Mouse (Mus musculus): ENCODE results near the gene Agtr1a. TPM values are rescaled to one million over a fixed set of nuclear protein-coding genes. Genes with fewer than 3 reads are reported as not detected.

Gene Agtr1a
- polyA plus RNA-seq, 1 experiment from 2014 or later, result 1.3 TPM

DNA sequence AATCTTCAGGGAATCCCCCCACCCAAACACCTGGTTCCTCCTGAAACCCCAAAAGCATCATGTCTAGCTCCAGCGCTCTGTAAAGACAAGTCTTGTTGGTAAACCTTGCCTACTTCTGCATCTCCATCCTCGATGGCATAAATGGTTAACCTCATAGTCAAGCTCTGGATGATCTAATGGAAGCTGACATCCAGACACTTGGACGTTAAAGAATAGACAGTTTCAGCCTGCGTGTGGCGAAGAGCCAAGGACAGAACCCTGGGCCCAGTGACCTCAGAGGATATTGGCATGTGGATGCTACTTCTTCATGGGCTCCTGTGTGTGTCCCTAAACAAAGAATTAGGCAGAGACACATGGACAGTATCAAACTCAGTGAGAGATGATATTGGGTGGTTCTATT is 42.6 kb downstream of the Agtr1a start:
- Histone ChIP-seq H3K4me3 (ENCODE audit: low read length) (no peak overlapping the region), H3K36me3 (ENCODE audit: control insufficient read depth, insufficient read depth, low read length) (no peaks in the 10 kb centered on the region), H3K9ac (ENCODE audit: low read depth, low read length) (no peak overlapping the region), H3K9me3 (ENCODE audit: control insufficient read depth, low read length) (0 out of 2 replicates have a peak, but pooled peaks cover 3% of the 10 kb centered on the region), H3K27ac (ENCODE audit: low read depth, low read length) (no peak overlapping the region), H3K4me1 (ENCODE audit: control insufficient read depth, insufficient read depth, low read depth, low read length) (no peaks in the 10 kb centered on the region), H3K4me2 (ENCODE audit: low read length) (no peak overlapping the region), H3K27me3 (replicated peaks; ENCODE audit: control insufficient read depth, insufficient read depth, low read length) (no peaks in the 10 kb centered on the region)
- ATAC-seq, result no peak
- 89% methylated on average over 5 of the region's 5 CpGs for WGBS

DNA sequence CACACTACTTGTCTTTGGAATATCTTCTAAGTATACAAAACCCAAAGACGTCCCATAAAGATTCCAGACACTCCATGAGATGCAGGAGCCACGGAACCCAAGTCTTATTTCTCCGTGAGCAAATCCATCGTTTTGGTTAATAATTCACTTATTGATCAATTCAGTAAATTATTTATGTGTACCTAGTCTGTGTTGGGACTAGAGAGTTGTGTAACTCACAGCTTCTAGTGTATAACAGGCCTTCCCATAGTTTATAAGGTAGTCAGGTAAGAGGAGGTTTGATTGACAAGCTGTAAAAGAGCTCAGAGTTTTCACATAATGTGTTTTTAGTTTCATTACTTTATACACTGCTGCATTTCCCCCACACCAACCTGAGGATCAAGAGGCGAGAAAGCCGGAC is 48.9 kb downstream of the Agtr1a start:
- Histone ChIP-seq H3K4me2 (ENCODE audit: low read length) (no peak overlapping the region), H3K36me3 (ENCODE audit: control insufficient read depth, insufficient read depth, low read length) (no peaks in the 10 kb centered on the region), H3K4me3 (ENCODE audit: low read length) (no peak overlapping the region), H3K27me3 (replicated peaks; ENCODE audit: control insufficient read depth, insufficient read depth, low read length) (no peaks in the 10 kb centered on the region), H3K27ac (ENCODE audit: low read depth, low read length) (no peak overlapping the region), H3K9me3 (ENCODE audit: control insufficient read depth, low read length) (0 out of 2 replicates have a peak, but pooled peaks cover 3% of the 10 kb centered on the region), H3K9ac (ENCODE audit: low read depth, low read length) (no peak overlapping the region), H3K4me1 (ENCODE audit: control insufficient read depth, insufficient read depth, low read depth, low read length) (no peaks in the 10 kb centered on the region)
- 93% methylated on average over 6 of the region's 6 CpGs for WGBS
- no peak for ATAC-seq

DNA sequence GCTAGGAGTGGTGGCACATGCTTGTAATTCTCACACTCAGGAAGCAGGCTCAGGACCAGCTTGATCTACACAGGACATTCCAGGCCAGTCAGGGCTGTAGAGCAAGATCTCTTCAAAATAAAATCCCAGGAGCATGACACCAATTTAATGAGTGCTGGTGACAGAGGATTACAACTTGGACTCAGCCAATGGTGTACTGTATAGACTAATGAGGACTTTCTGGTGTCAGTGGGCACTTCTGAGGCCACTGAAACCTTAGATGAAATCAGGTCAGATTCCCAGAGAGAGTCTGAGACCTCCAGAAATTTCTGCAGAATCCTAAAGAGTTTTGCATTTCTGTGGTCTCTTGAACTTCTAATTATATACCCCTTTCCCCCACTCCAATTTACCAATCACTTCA is 57.9 kb downstream of the Agtr1a start:
- H3K36me3 ChIP-seq (ENCODE audit: control insufficient read depth, insufficient read depth, low read length), result no peaks in the 10 kb centered on the region
- no peak overlapping the region for H3K27ac ChIP-seq (ENCODE audit: low read depth, low read length)
- no peak overlapping the region for H3K4me3 ChIP-seq (ENCODE audit: low read length)
- no peaks in the 10 kb centered on the region for H3K27me3 ChIP-seq (replicated peaks; ENCODE audit: control insufficient read depth, insufficient read depth, low read length)
- no peaks in the 10 kb centered on the region for H3K4me1 ChIP-seq (ENCODE audit: control insufficient read depth, insufficient read depth, low read depth, low read length)
- H3K4me2 ChIP-seq (ENCODE audit: low read length), result no peak overlapping the region
- no peak overlapping the region for H3K9ac ChIP-seq (ENCODE audit: low read depth, low read length)
- no peaks in the 10 kb centered on the region for H3K9me3 ChIP-seq (ENCODE audit: control insufficient read depth, low read length)
- no peak for ATAC-seq

DNA sequence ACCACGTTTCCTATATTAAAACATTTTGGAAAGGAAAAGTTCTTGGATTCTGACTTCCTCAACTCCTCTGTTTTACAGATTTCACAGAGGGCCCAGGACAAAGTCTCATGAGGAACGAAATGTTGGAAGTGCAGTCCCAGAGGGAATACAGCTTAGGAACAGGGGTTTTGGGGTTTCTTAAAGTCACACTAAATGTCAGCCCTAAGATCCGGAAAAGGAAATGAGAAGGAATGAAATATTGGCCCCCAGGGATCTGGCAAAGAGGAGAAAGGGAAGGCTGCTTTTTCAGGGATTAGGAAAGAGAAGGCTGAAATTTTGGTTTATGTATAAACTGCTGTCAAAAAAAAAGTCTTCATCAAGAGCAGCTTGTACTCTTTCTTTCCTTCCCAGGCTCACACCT is 60.2 kb downstream of the Agtr1a start:
- no peak overlapping the region for H3K27ac ChIP-seq (ENCODE audit: low read depth, low read length)
- H3K36me3 ChIP-seq (ENCODE audit: control insufficient read depth, insufficient read depth, low read length), result no peaks in the 10 kb centered on the region
- no peak overlapping the region for H3K4me2 ChIP-seq (ENCODE audit: low read length)
- H3K4me1 ChIP-seq (ENCODE audit: control insufficient read depth, insufficient read depth, low read depth, low read length), result no peaks in the 10 kb centered on the region
- 83% methylated on average over 3 of the region's 3 CpGs for WGBS
- no peak overlapping the region for H3K9ac ChIP-seq (ENCODE audit: low read depth, low read length)
- no peak overlapping the region for H3K4me3 ChIP-seq (ENCODE audit: low read length)
- no peak for ATAC-seq
- no peaks in the 10 kb centered on the region for H3K27me3 ChIP-seq (replicated peaks; ENCODE audit: control insufficient read depth, insufficient read depth, low read length)
- no peaks in the 10 kb centered on the region for H3K9me3 ChIP-seq (ENCODE audit: control insufficient read depth, low read length)

DNA sequence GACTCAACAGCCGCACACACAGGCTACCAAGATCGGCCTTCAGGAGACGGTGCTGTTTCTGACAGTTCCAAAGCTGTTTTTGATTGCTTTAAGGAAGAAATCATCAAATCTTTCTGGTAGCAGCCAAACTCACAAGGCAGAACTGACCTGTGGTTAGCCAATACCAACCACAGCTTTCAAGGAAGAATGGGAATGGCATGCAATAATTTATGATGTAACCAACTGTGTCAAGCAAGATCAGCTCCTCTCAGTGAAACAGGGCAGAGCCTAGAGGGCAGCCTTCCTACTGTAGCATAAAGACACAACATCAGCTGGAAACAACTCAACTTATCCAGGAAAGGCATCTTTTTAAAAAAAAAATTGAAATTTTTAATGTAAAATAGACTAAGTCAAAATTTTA is 62.6 kb downstream of the Agtr1a start:
- Histone ChIP-seq H3K4me3 (ENCODE audit: low read length) (no peak overlapping the region), H3K27ac (ENCODE audit: low read depth, low read length) (no peak overlapping the region), H3K36me3 (ENCODE audit: control insufficient read depth, insufficient read depth, low read length) (no peaks in the 10 kb centered on the region), H3K4me1 (ENCODE audit: control insufficient read depth, insufficient read depth, low read depth, low read length) (no peaks in the 10 kb centered on the region), H3K9me3 (ENCODE audit: control insufficient read depth, low read length) (no peaks in the 10 kb centered on the region), H3K27me3 (replicated peaks; ENCODE audit: control insufficient read depth, insufficient read depth, low read length) (no peaks in the 10 kb centered on the region), H3K9ac (ENCODE audit: low read depth, low read length) (no peak overlapping the region), H3K4me2 (ENCODE audit: low read length) (no peak overlapping the region)
- no peak for ATAC-seq
- 93% methylated on average over 3 of the region's 3 CpGs for WGBS

DNA sequence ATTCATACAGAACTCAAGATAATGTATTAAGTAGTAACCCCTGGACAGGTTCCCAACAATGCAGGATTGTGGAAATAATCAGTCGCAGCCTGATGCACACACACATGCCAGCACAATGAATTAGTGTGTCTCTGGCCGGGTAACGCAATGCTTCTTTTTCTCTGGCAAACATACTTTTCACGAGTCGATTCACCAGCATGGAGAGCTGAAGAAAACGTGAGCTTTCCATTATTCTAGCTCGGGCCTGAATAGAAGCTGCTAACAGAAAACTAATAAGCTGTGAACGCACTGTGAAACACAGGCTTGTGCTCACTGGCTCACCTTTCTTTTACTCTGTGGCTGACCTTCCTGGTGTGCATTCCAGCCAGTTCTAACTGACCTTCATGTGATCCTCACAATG is 64.4 kb downstream of the Agtr1a start:
- no peaks in the 10 kb centered on the region for H3K9me3 ChIP-seq (ENCODE audit: control insufficient read depth, low read length)
- ATAC-seq, result no peak
- no peak overlapping the region for H3K4me3 ChIP-seq (ENCODE audit: low read length)
- H3K27me3 ChIP-seq (replicated peaks; ENCODE audit: control insufficient read depth, insufficient read depth, low read length), result no peaks in the 10 kb centered on the region
- WGBS, result 33% methylated on average over 8 of the region's 8 CpGs
- H3K27ac ChIP-seq (ENCODE audit: low read depth, low read length), result no peak overlapping the region
- H3K4me2 ChIP-seq (ENCODE audit: low read length), result no peak overlapping the region
- H3K9ac ChIP-seq (ENCODE audit: low read depth, low read length), result no peak overlapping the region
- no peaks in the 10 kb centered on the region for H3K4me1 ChIP-seq (ENCODE audit: control insufficient read depth, insufficient read depth, low read depth, low read length)
- no peaks in the 10 kb centered on the region for H3K36me3 ChIP-seq (ENCODE audit: control insufficient read depth, insufficient read depth, low read length)

DNA sequence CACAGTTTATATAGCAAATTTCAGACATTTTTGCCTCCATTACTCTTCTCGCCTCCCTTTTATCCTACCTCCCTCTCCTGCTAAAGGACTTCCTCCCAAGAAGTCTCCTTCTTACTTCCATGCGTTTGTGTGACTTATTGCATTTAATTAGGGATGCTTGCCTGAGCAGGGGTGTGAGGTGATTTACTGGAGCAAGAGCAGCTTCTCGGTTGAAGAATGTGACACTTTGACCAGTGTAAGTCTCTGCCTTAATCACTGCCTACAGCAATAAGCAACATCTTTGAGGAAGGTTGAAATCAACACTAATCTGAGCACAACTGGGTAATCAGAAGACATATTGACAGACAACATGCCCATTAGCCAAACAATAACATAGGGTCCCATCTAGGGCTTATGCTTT is 67.6 kb downstream of the Agtr1a start:
- Histone ChIP-seq H3K36me3 (ENCODE audit: control insufficient read depth, insufficient read depth, low read length) (no peaks in the 10 kb centered on the region), H3K9me3 (ENCODE audit: control insufficient read depth, low read length) (peaks cover 4% of the 10 kb centered on the region; the same call in 1 of the 2 replicates), H3K4me3 (ENCODE audit: low read length) (no peak overlapping the region), H3K27me3 (replicated peaks; ENCODE audit: control insufficient read depth, insufficient read depth, low read length) (no peaks in the 10 kb centered on the region), H3K4me2 (ENCODE audit: low read length) (no peak overlapping the region), H3K9ac (ENCODE audit: low read depth, low read length) (no peak overlapping the region), H3K4me1 (ENCODE audit: control insufficient read depth, insufficient read depth, low read depth, low read length) (no peaks in the 10 kb centered on the region), H3K27ac (ENCODE audit: low read depth, low read length) (no peak overlapping the region)
- ATAC-seq, result no peak
- WGBS, result 71% methylated on average over 3 of the region's 3 CpGs

DNA sequence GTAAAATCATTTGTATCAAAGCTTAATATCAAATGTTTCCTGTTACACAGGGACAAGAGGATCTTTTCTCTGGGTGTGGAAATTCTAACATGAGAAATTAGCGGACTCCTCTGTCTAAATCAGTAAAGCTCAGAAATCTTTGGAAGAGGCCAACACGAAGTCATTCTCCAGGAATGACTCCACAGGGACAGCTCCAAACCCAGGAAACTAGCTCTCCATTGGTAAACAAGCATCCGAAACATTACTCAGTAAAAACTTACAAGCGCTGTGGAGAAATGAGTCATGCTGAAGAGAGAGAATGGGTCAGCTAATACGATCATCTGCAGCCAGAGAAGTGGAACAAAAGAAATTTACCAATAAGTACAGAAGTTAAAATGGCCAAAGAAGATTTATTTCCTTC is 82.4 kb downstream of the Agtr1a start:
- Histone ChIP-seq H3K4me2 (ENCODE audit: low read length) (no peak overlapping the region), H3K27me3 (replicated peaks; ENCODE audit: control insufficient read depth, insufficient read depth, low read length) (no peaks in the 10 kb centered on the region), H3K9me3 (ENCODE audit: control insufficient read depth, low read length) (no peaks in the 10 kb centered on the region; the same call in 1 of the 2 replicates), H3K4me1 (ENCODE audit: control insufficient read depth, insufficient read depth, low read depth, low read length) (no peaks in the 10 kb centered on the region), H3K9ac (ENCODE audit: low read depth, low read length) (no peak overlapping the region), H3K27ac (ENCODE audit: low read depth, low read length) (no peak overlapping the region), H3K36me3 (ENCODE audit: control insufficient read depth, insufficient read depth, low read length) (no peaks in the 10 kb centered on the region), H3K4me3 (ENCODE audit: low read length) (no peak overlapping the region)
- WGBS, result 78% methylated on average over 5 of the region's 5 CpGs
- no peak for ATAC-seq

DNA sequence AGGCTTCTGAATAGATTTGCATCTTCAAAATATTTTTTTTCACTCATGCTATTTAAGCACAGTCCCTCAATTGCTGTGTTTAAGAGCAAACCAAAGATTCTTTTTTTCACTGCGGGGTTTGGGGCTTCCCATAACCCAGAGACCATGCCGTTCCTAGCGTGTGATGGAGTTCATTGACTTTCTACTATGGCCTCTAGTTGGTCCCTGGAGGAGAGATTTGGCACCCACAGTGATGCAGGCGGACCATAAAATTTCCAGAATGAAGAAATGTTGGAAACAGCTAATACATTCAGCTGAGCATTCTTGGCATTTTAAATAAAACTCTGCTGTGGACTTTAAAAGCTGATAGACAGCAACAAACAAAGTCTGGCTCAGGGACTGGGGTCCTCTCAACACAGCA is 90.8 kb downstream of the Agtr1a start:
- Histone ChIP-seq H3K4me2 (ENCODE audit: low read length) (no peak overlapping the region), H3K27me3 (replicated peaks; ENCODE audit: control insufficient read depth, insufficient read depth, low read length) (no peaks in the 10 kb centered on the region), H3K27ac (ENCODE audit: low read depth, low read length) (no peak overlapping the region), H3K9ac (ENCODE audit: low read depth, low read length) (no peak overlapping the region), H3K9me3 (ENCODE audit: control insufficient read depth, low read length) (no peaks in the 10 kb centered on the region), H3K36me3 (ENCODE audit: control insufficient read depth, insufficient read depth, low read length) (no peaks in the 10 kb centered on the region), H3K4me3 (ENCODE audit: low read length) (no peak overlapping the region), H3K4me1 (ENCODE audit: control insufficient read depth, insufficient read depth, low read depth, low read length) (no peaks in the 10 kb centered on the region)
- WGBS, result 81% methylated on average over 4 of the region's 4 CpGs
- ATAC-seq, result no peak

DNA sequence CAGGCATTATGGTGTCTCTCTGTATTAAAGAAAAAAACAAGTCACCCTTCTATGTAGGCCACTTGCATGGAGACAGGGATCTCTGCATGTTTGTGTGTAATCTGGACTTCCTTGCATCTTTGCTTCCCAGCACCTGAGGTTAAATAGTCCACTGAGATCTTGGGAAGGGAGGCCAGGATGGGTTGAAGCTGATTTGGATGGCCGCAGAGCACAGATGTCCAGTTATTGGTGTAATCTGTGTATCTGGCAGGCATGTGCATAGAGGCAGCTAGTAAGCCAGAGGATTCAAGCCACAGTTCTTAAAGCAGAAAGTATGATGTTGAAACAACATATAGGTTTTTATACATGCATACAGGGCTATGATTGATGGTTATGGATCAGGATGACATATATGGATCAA is 91.2 kb downstream of the Agtr1a start:
- Histone ChIP-seq H3K4me2 (ENCODE audit: low read length) (no peak overlapping the region), H3K4me1 (ENCODE audit: control insufficient read depth, insufficient read depth, low read depth, low read length) (no peaks in the 10 kb centered on the region), H3K36me3 (ENCODE audit: control insufficient read depth, insufficient read depth, low read length) (no peaks in the 10 kb centered on the region), H3K4me3 (ENCODE audit: low read length) (no peak overlapping the region), H3K27ac (ENCODE audit: low read depth, low read length) (no peak overlapping the region), H3K27me3 (replicated peaks; ENCODE audit: control insufficient read depth, insufficient read depth, low read length) (no peaks in the 10 kb centered on the region), H3K9me3 (ENCODE audit: control insufficient read depth, low read length) (no peaks in the 10 kb centered on the region), H3K9ac (ENCODE audit: low read depth, low read length) (no peak overlapping the region)
- WGBS, result 80% methylated on average over 1 of the region's 1 CpGs
- ATAC-seq, result no peak

All from hindbrain, embryonic 16.5 days (tissue).